Mouse (Mus musculus): Measurements from ENCODE around the gene Mrgprb2. TPM values are rescaled to one million over a fixed set of nuclear protein-coding genes. Genes with fewer than 3 reads are reported as not detected.

The Mrgprb2 gene
- not detected for total RNA-seq (2021)
- long read RNA-seq, experiment 1: 0 reads
- long read RNA-seq, experiment 2: 0 reads

- no peak for DNase-seq (ENCODE audit: low spot score in 2 of 2)
Observed at GRCm38 (mm10) chr7:48557986-48558385, at the start of gene Mrgprb2. Gene Mrgprb2 (minus strand): TSS chr7:48558086.

Other genes with a start within 250 kb of the Mrgprb2 start
- not detected for gene Mrgprb8, start 169.6 kb downstream of the Mrgprb2 start, total RNA-seq (2021)
- not detected for gene Mrgprb1, start 101.7 kb downstream of the Mrgprb2 start, total RNA-seq (2021)
- not detected for gene Mrgprx2, start 58.8 kb downstream of the Mrgprb2 start, total RNA-seq (2021)
- not detected for gene Mrgprb3, start 85.7 kb upstream of the Mrgprb2 start, total RNA-seq (2021)
- gene Zdhhc13, start 230.9 kb upstream of the Mrgprb2 start, total RNA-seq (2021): 10 to 100 TPM; 22.1 TPM